Mouse (Mus musculus) stomach, embryonic 16.5 days (tissue): ENCODE measurements around the gene Nt5c2. TPM values are rescaled to one million over a fixed set of nuclear protein-coding genes. Genes with fewer than 3 reads are reported as not detected.
A peak's percentile ranks its signal among the peaks of the same experiment; 100 is the strongest.

Experiments
- ATAC-seq: fragments of 200-750 bp; cut with Nextera tagmentation; 2 replicates; pipeline ENCODE4 v1.8.0; 2017; ENCODE audit warnings: moderate number of reproducible peaks, moderate TSS enrichment; ENCODE audit not compliant: insufficient read depth, low FRiP score
- H3K27ac ChIP-seq: fragments of 300-500 bp; sonication (generic); 2 replicates; pipeline ENCODE4 v1.5.1; 2014; ENCODE audit warnings: low read length
- H3K27me3 ChIP-seq: fragments of 300-500 bp; sonication (generic); 2 replicates; pipeline ENCODE4 v1.6.1; 2014; ENCODE audit warnings: low read length, control low read depth, mixed read lengths; ENCODE audit not compliant: control insufficient read depth, insufficient read depth
- H3K36me3 ChIP-seq: fragments of 300-500 bp; sonication (generic); 2 replicates; pipeline ENCODE4 v1.6.1; 2014; ENCODE audit warnings: low read length; ENCODE audit not compliant: control insufficient read depth, insufficient read depth
- H3K4me1 ChIP-seq: fragments of 300-500 bp; sonication (generic); 2 replicates; pipeline ENCODE4 v1.6.1; 2014; ENCODE audit warnings: low read length, control low read depth, mixed read lengths; ENCODE audit not compliant: control insufficient read depth, insufficient read depth
- H3K4me2 ChIP-seq: fragments of 300-500 bp; sonication (generic); 2 replicates; pipeline ENCODE4 v1.6.1; 2014; ENCODE audit warnings: low read depth, low read length, mixed read lengths
- H3K4me3 ChIP-seq: fragments of 300-500 bp; sonication (generic); replicated peaks from 2 replicates; pipeline ENCODE4 v1.5.1; 2014; ENCODE audit warnings: mild to moderate bottlenecking, low read length
- H3K9ac ChIP-seq: fragments of 300-500 bp; sonication (generic); 2 replicates; pipeline ENCODE4 v1.6.1; 2014; ENCODE audit warnings: low read length
- H3K9me3 ChIP-seq: fragments of 300-500 bp; sonication (generic); replicated peaks from 2 replicates; pipeline ENCODE4 v1.6.1; 2016; ENCODE audit warnings: low read length, control low read depth; ENCODE audit not compliant: control insufficient read depth
- WGBS: fragments of 180-500 bp; shearing (Covaris S2); extraction: QIAGEN DNeasy Blood & Tissue Kit; methylation state at CpG from one replicate; pipeline ENCODE4 v1.1.7; 2014; 5-methylcytosine and 5-hydroxymethylcytosine counted together
- polyA plus RNA-seq: library from polyadenylated mRNA; unstranded; fragments of >200 nt; fragmentation: Nextera tagmentation; extraction: Ambion mirVana; gene quantifications from 2 replicates; pipeline ENCODE4 v1.2.1, GENCODE M21; 2015

The Nt5c2 gene
- polyA plus RNA-seq, 1 experiment from 2014 or later, result 91.2 TPM

DNA sequence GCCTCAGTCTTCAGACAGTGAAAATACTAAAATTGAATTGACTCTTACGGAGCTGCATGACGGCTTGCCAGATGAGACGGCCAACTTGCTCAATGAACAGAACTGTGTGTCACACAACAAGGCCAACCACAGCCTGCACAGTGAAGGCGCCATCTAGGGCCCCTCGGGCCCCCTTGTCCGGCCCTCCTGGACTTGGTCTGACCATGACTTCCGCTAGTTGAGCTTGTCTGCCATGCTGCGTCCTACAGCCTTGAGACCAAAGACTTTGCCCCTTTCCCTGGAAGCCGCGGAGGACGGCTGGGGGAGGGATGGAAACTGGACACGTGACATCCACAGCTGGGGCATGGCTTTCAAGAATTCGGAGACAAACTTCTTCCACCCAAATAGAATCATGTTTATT is 137.1 kb downstream of the Nt5c2 start:
- no peak overlapping the region for H3K4me3 ChIP-seq
- H3K9ac ChIP-seq, result no peak overlapping the region
- no peaks in the 10 kb centered on the region for H3K4me1 ChIP-seq
- no peaks in the 10 kb centered on the region for H3K36me3 ChIP-seq
- H3K27ac ChIP-seq, result no peak overlapping the region
- WGBS, result 86% methylated on average over 13 of the region's 13 CpGs
- no peaks in the 10 kb centered on the region for H3K9me3 ChIP-seq
- H3K4me2 ChIP-seq, result no peak overlapping the region
- no peaks in the 10 kb centered on the region for H3K27me3 ChIP-seq
- no peak for ATAC-seq

DNA sequence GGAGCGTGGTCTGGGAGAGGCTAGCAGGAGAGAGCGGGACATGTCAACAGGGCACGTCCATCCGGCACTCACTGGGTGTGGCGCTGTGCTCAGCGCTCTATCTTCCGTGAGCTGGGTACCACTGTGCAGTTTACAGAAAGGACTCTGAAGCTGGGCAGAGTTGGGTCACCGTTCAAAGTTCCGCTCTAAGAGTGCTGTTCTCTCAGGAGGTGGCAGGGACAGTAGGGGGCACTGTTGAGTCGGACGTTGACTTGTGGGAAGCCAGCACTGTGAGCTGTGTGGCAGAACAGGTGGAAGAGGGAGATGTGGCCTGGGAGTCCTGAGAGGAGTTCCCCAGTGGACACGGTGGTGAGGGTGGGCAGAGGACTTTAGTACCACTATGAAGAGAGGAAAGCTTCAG is 139.2 kb downstream of the Nt5c2 start:
- peak; percentile 61; the same call in 1 of the 2 replicates for ATAC-seq
- Histone ChIP-seq H3K4me3 (no peak overlapping the region), H3K27ac (no peak overlapping the region), H3K4me1 (no peaks in the 10 kb centered on the region), H3K27me3 (no peaks in the 10 kb centered on the region), H3K9ac (no peak overlapping the region), H3K9me3 (no peaks in the 10 kb centered on the region), H3K4me2 (no peak overlapping the region), H3K36me3 (no peaks in the 10 kb centered on the region)
- WGBS, result 33% methylated on average over 12 of the region's 12 CpGs

- WGBS, result 79% methylated on average over 3 of the region's 3 CpGs
- Histone ChIP-seq H3K36me3 (no peaks in the 10 kb centered on the region), H3K4me2 (no peak overlapping the region), H3K4me3 (no peak overlapping the region), H3K4me1 (no peaks in the 10 kb centered on the region), H3K27ac (no peak overlapping the region), H3K9ac (no peak overlapping the region), H3K27me3 (no peaks in the 10 kb centered on the region), H3K9me3 (no peaks in the 10 kb centered on the region)
- ATAC-seq, result no peak
Measured at GRCm38 (mm10) chr19:46873924-46874323, 141.0 kb downstream of the Nt5c2 start.

- no peaks in the 10 kb centered on the region for H3K36me3 ChIP-seq
- no peaks in the 10 kb centered on the region for H3K4me1 ChIP-seq
- WGBS, result 66% methylated on average over 7 of the region's 7 CpGs
- no peak overlapping the region for H3K27ac ChIP-seq
- no peaks in the 10 kb centered on the region for H3K9me3 ChIP-seq
- H3K4me2 ChIP-seq, result no peak overlapping the region
- no peaks in the 10 kb centered on the region for H3K27me3 ChIP-seq
- no peak for ATAC-seq
- H3K4me3 ChIP-seq, result no peak overlapping the region
- H3K9ac ChIP-seq, result no peak overlapping the region
Measured at GRCm38 (mm10) chr19:46871651-46872050, 143.3 kb downstream of the Nt5c2 start.

DNA sequence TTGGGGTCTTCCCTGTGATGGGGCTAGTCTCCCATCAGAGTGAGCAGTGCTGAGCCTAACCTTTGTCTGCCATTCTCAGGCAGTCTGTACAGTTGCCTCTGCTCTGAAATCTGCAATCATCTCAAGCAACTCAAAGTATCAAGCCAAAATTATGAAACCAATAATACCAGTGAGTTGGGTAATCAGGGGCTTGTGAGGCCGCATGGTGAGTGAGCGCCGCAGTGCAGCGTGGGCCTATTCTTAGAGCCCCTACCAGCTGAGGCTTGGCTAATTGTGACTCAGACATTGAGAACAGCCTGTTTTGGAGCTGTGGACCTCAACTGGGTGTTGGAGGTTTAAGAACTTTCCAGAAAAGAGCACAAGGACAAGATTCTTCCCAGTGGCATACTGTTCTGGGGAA is 143.9 kb downstream of the Nt5c2 start:
- H3K36me3 ChIP-seq, result no peaks in the 10 kb centered on the region
- no peak overlapping the region for H3K4me3 ChIP-seq
- no peak for ATAC-seq
- no peak overlapping the region for H3K4me2 ChIP-seq
- H3K27me3 ChIP-seq, result no peaks in the 10 kb centered on the region
- no peaks in the 10 kb centered on the region for H3K4me1 ChIP-seq
- H3K9ac ChIP-seq, result no peak overlapping the region
- H3K27ac ChIP-seq, result no peak overlapping the region
- no peaks in the 10 kb centered on the region for H3K9me3 ChIP-seq
- 95% methylated on average over 4 of the region's 4 CpGs for WGBS

GRCm38 (mm10) chr19:46869526-46869925 is 145.4 kb downstream of the Nt5c2 start:
- peak; percentile 79; the same call in 1 of the 2 replicates for ATAC-seq
- Histone ChIP-seq H3K36me3 (no peaks in the 10 kb centered on the region), H3K4me1 (no peaks in the 10 kb centered on the region; the same call in 1 of the 2 replicates), H3K27me3 (no peaks in the 10 kb centered on the region), H3K27ac (no peak overlapping the region), H3K9ac (0 out of 2 replicates have a peak overlapping the region, but pooled peaks have one; percentile 32), H3K9me3 (no peaks in the 10 kb centered on the region), H3K4me3 (no peak overlapping the region), H3K4me2 (no peak overlapping the region)
- WGBS, result 7% methylated on average over 6 of the region's 6 CpGs

GRCm38 (mm10) chr19:46869049-46869448 is 145.9 kb downstream of the Nt5c2 start:
- H3K4me3 ChIP-seq, result no peak overlapping the region
- ATAC-seq, result no peak
- WGBS, result 54% methylated on average over 11 of the region's 11 CpGs
- no peaks in the 10 kb centered on the region; the same call in 1 of the 2 replicates for H3K4me1 ChIP-seq
- H3K4me2 ChIP-seq, result no peak overlapping the region
- no peak overlapping the region for H3K27ac ChIP-seq
- no peaks in the 10 kb centered on the region for H3K9me3 ChIP-seq
- H3K36me3 ChIP-seq, result no peaks in the 10 kb centered on the region
- no peaks in the 10 kb centered on the region for H3K27me3 ChIP-seq
- no peak overlapping the region for H3K9ac ChIP-seq

DNA sequence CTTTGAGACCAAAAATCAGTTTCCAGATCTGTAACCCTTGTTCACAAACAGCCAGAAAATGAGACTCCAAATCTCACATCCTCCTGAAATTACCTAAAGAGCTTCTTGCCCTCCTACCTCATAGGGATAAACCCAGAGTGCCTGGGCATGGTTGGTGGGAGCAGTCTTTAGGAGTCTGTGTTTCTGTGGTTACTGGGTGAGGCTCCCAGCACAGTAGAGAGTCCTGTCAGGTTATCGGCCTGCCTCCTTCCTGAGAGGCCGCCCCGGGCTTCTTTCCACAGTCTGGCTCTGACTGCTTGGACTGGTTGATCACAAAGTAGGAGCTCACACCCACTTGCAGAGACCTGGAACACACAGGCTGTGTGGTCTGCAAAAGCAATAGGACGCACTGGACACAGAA is 149.6 kb downstream of the Nt5c2 start:
- H3K4me3 ChIP-seq, result no peak overlapping the region
- H3K4me2 ChIP-seq, result no peak overlapping the region
- H3K4me1 ChIP-seq, result peaks cover 8% of the 10 kb centered on the region
- no peaks in the 10 kb centered on the region for H3K27me3 ChIP-seq
- H3K9me3 ChIP-seq, result no peaks in the 10 kb centered on the region
- H3K27ac ChIP-seq, result no peak overlapping the region
- H3K36me3 ChIP-seq, result no peaks in the 10 kb centered on the region
- no peak overlapping the region for H3K9ac ChIP-seq
- no peak for ATAC-seq
- 69% methylated on average over 4 of the region's 4 CpGs for WGBS

DNA sequence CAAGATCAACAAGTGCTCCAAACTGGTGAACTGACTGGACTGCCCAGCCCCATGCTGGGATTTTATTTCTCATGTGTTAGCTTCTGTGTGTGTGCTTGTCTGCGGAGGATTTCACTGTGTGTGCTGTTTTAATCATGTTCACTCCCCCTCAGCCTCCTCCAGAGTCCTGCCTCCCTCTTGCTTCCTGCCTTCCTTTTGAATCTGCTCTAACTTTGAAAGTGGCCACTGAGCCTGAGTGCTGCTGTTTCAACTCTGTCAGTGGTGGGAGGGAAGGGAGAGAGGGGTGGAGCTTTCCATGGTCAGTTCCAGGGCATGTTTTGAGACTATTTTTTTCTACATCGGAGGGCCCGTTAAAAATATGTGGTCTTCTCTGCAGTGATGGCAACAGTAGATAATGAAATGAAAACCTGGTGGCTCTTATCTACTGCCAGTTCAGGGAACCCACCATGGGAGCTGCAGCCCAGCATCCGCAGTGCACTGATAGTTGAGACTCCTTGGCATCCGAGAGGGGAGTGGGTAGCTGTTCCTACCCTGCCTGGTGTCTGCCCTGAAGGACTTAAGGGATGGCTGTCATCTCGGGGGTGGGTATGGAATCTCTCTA is 150.1 kb downstream of the Nt5c2 start:
- H3K4me3 ChIP-seq, result no peak overlapping the region
- ATAC-seq, result no peak
- H3K27me3 ChIP-seq, result no peaks in the 10 kb centered on the region
- H3K9ac ChIP-seq, result no peak overlapping the region
- no peaks in the 10 kb centered on the region for H3K36me3 ChIP-seq
- peaks cover 8% of the 10 kb centered on the region for H3K4me1 ChIP-seq
- 53% methylated on average over 6 of the region's 6 CpGs for WGBS
- H3K27ac ChIP-seq, result no peak overlapping the region
- H3K4me2 ChIP-seq, result no peak overlapping the region
- no peaks in the 10 kb centered on the region for H3K9me3 ChIP-seq
